Mouse (Mus musculus) lung, postnatal 0 days (tissue): Measurements from ENCODE around the gene Serinc3.

Experiments used
- CTCF ChIP-seq: IDR thresholded peaks from 2 replicates; pipeline ENCODE4 v1.5.1; 2016; ENCODE audit warnings: antibody characterized with exemption, mild to moderate bottlenecking
- EP300 ChIP-seq: IDR thresholded peaks from 2 replicates; pipeline ENCODE4 v1.6.1; 2016; ENCODE audit warnings: antibody characterized with exemption, mild to moderate bottlenecking, control low read depth

GRCm38 (mm10) chr2:163637655-163638266 is 7.2 kb downstream of the Serinc3 start:
- TF ChIP-seq CTCF (no peak), EP300 (no peak)
